Mouse (Mus musculus): Measurements from ENCODE around the gene Phlpp1.

Gene Phlpp1

GRCm38 (mm10) chr1:106386542-106386941, 215.0 kb downstream of the Phlpp1 start:
- DNase-seq (ENCODE audit: low read depth, low spot score) = no peak

DNA sequence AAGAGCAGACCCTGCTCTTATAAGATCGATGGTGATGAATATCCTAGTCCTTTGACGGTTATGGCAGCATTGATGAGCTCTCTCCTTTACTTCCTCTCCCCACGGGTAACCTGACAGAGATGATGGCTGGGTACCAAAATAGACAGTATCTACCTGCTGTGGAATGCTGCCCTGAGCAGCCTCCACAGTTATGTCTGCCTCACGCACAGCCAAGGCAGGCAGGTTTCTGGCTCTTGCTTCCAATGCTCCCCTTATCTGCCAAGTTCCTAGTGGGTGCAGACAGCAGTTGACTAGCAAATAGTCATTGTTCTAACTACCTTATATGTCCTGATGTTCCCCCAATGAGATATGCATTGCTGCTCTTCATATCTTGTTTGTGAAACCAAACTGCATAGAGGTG, 215.7 kb downstream of the Phlpp1 start:
- DNase-seq (ENCODE audit: low read depth, low spot score) = no peak

GRCm38 (mm10) chr1:106389673-106390072, 218.1 kb downstream of the Phlpp1 start:
- DNase-seq (ENCODE audit: low read depth, low spot score) = peak; percentile 39

GRCm38 (mm10) chr1:106393072-106393471, 221.5 kb downstream of the Phlpp1 start:
- DNase-seq (ENCODE audit: low read depth, low spot score) = no peak

DNA sequence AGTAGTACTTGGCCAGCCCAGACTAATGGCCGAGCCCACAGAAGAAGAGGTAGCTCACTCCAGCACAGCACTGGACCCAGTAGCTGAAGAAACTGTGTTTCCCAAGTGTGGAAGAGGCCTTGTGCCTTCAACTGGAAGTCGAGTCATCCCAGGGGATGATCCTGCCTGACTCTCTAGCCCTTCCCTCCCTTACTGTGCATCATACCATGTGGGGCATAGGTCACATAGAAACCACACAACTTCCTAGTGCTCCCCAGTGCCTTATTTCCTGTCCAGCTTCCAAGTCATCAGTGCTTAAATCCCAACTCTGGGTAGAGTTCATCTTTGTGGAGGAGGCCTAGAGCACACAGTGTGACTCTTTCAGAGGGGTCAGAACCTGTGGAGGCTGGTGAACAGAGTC, 223.1 kb downstream of the Phlpp1 start:
- DNase-seq (ENCODE audit: low read depth, low spot score) = no peak

DNA sequence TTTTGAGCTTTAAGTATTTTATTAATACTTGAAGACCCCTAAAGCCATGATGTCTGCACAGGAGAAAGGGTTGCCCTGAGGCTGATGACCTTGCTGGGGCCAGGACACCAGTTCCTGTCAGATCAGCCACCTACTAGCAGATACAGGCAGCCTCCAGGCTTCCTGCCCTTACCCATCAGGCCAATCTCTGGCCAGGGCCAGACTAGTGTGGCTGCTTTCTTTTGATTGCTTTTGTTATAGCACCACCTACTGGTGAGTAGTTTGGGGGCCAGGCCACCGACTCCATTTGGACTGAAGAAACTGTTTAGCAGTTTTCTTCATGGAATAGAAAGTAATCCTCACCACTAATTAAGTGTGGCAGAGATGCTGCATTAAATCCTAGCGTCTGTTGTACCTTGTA, 223.9 kb downstream of the Phlpp1 start:
- peak; percentile 59 for DNase-seq (ENCODE audit: low read depth, low spot score)

DNA sequence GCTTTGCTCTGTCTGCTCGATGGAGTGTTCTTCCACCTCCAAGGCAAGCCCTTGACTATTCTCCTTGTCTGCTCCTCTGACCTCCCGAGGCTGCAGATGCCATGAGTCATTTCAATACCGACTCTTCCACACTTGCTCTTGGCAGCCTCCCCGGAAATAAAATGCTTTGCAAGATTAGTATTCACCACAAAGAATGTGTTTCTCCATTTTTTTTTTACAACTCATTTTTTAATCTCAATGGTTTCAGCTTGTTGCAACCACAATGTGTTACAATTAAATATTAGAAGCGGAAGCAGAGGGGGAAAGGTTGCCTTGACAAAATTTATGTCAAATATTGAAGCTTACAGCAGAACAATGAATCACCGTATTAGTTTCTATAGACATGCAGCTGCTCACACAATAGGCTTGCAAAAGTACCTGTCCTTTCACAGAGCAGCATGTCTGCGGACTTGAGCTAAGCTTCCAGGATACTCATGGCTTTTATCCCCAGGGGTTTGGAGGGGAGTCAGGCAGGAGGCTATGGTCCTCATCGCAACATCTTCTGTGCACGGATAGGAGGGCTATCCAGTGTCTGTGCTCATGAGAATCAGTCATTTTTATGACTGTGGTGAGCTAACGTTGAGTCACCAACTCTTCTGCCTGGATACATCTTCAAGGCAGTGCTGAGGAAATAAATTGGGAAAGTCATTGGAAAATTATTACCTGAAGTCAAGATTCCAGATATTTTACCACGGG, 229.5 kb downstream of the Phlpp1 start:
- DNase-seq (ENCODE audit: low read depth, low spot score) = no peak

- no peak for DNase-seq (ENCODE audit: low read depth, low spot score)
These were observed 231.5 kb downstream of the Phlpp1 start for GRCm38 (mm10) chr1:106403011-106403501.

DNA sequence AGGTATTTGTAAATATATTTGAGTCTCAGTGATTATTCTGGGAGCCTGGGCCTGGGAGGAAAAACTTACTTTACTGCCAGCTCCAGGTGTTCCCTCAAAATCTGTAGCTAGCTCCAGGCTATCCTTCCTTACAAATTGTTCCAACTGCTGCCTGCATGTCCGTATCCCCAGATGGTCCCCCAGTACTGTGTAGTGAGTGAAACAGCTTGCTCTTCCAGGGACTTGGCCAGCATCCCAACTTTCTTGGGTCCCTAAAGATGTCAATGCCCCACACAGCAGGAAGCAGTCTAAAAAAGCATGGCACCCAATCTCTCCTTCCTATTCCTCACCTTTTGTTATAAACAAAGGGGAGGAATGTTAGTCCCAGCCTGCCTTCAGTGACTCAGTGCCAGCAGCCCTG, 235.3 kb downstream of the Phlpp1 start:
- no peak for DNase-seq (ENCODE audit: low read depth, low spot score)

GRCm38 (mm10) chr1:106407963-106408440, 236.4 kb downstream of the Phlpp1 start:
- DNase-seq (ENCODE audit: low read depth, low spot score) = no peak

DNA sequence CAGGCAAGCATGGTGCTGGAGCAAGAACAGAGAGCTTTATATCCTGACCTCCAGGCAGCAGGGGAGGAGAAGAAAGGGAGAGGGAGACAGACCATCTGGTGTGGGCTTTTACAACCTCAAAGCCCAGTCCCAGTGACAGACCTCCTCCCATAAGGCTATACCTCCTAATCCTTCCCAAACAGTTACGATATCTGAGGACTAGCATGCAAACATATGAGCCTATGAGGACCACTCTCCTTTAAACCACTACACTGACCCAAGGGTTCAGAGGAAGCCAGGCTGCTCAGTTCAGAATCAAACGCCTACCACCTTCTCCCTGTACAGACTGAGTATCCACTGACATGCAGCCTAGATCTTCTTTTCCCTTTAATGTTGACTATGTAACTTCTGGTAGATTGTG, 239.3 kb downstream of the Phlpp1 start:
- DNase-seq (ENCODE audit: low read depth, low spot score) = no peak

- no peak for DNase-seq (ENCODE audit: low read depth, low spot score)
These were observed 253.8 kb downstream of the Phlpp1 start for GRCm38 (mm10) chr1:106425128-106425936.

DNA sequence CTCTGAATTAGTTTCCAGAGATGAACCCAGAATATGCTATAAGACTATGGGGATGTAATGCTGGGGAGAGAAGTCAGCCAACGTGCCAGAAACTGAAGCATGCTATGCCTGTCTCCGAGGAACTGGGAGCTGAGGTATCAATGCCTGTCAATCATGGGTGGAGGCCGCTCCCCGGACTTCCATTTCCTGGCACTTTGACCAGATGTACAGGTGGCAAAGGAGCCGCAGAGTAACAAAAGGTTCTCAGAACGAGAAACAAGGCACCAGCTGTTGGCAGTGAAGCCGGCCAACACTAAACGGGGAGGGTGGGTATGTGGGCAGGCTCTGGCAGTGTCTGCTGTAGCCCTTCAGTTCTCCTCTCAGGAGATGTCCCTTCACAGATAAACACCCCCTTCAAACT, 256.6 kb downstream of the Phlpp1 start:
- no peak for DNase-seq (ENCODE audit: low read depth, low spot score)

- no peak for DNase-seq (ENCODE audit: low read depth, low spot score)
These were observed 257.0 kb downstream of the Phlpp1 start for GRCm38 (mm10) chr1:106428580-106428979.

DNA sequence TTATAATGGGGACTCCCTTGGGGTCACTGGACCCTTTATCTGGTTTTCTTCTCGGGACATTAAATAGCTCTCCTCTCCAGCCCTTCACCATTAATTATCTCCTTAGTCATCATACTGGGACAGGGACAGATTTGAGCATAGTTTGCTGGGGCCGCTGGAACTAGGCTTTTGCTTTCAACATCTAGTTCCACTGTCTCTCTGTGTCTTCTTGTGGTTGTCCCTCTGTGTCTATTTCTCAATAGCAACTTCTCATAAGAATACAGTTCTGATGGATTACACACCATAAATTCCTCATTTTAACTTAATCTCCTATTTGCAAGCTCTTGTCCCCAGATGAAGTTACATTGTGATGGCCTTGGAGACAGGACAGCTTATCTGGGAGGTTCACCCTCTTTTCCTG, 262.0 kb downstream of the Phlpp1 start:
- DNase-seq (ENCODE audit: low read depth, low spot score) = no peak

Data from retina, adult 2 months (tissue).